Mouse (Mus musculus): Measurements from ENCODE around the gene Kcnq1. TPM values are rescaled to one million over a fixed set of nuclear protein-coding genes. Genes with fewer than 3 reads are reported as not detected.

Gene Kcnq1
- polyA plus RNA-seq, 1 experiment from 2014 or later, result 1.0 TPM

DNA sequence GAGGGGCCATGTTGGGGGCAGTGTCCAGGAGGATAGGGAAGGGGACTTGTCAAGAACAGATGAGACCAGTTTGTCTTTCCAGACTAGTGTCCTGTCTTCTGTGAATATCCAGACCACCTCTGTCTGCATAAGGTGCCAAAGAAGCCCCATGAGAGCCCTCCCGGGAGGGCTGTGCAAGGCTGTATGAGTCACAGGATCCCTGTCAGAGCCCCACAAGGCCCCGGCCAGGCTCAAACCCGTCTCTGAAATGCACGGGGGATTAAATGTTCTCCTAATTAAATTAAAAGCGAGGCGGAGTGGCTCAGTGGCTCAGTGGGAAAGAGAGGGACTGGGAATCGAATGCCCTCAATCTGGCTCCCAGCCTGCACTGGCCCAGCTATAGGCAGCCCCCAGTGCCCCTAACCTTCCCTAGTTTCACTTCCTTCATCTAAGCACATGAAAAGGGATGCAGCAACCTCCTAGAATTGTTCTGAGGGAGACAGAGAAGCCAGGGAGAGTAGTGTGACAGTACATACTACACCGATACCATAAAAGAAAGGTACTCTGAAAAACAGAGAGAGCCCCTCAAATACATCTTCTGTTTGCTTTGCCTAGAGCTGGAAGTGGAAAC, 159.8 kb downstream of the Kcnq1 start:
- H3K9ac ChIP-seq, result no peak overlapping the region
- no peak for ATAC-seq (ENCODE audit: low FRiP score)
- H3K27me3 ChIP-seq, result no peaks in the 10 kb centered on the region
- peaks cover 15% of the 10 kb centered on the region for H3K4me1 ChIP-seq
- no peak overlapping the region for H3K4me2 ChIP-seq (replicated peaks)
- H3K4me3 ChIP-seq, result no peak overlapping the region
- no peaks in the 10 kb centered on the region; the same call in 1 of the 2 replicates for H3K9me3 ChIP-seq (replicated peaks)
- no peak overlapping the region for H3K27ac ChIP-seq
- no peaks in the 10 kb centered on the region; the same call in 1 of the 2 replicates for H3K36me3 ChIP-seq
- WGBS, result 72% methylated on average over 8 of the region's 8 CpGs

DNA sequence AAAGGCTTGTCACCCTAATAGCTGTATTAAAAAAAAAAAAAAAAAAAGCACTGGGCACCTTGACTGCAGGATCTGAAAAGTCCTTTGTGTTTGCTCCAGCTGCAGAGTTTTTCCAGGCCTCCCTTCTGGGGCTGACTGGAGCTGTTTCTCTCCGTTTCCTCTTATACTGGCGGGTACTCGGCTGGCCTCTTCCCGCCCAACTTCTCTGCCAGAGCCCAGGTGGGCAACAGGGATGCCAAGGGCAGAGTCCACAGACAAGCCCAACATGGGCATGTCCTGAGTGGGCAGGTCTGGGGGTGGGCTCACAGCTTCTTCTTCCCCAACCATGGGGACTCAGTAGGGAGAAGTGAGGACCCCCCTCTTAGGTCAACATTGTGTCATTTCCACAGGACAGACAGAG, 167.6 kb downstream of the Kcnq1 start:
- Histone ChIP-seq H3K4me3 (no peak overlapping the region), H3K9me3 (replicated peaks) (no peaks in the 10 kb centered on the region; the same call in 1 of the 2 replicates), H3K36me3 (peaks cover 10% of the 10 kb centered on the region; the same call in 1 of the 2 replicates), H3K27me3 (no peaks in the 10 kb centered on the region), H3K4me2 (replicated peaks) (no peak overlapping the region), H3K27ac (no peak overlapping the region), H3K4me1 (peaks cover 8% of the 10 kb centered on the region), H3K9ac (no peak overlapping the region)
- ATAC-seq (ENCODE audit: low FRiP score), result no peak
- 72% methylated on average over 4 of the region's 4 CpGs for WGBS

DNA sequence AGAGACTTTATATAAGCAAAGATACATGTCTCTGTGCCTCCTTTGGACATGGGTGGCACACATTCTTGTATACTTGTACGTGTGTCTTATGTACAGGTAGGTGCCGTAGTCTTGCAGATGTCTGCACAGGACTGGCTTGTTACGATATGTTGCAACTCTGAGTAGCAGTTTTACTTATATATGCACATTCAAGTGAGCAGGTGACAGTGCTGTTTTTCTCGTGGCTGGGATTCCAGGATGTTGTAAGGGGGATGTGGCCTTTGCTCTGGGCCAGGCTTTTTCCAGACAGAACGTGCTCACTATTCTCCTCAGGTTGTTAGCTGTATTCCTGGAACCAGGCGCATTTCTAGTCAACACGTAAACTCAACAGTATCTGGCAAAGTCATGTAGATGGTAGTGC, 168.9 kb downstream of the Kcnq1 start:
- Histone ChIP-seq H3K9me3 (replicated peaks) (no peaks in the 10 kb centered on the region; the same call in 1 of the 2 replicates), H3K27ac (no peak overlapping the region), H3K4me1 (peaks cover 8% of the 10 kb centered on the region), H3K4me3 (no peak overlapping the region), H3K36me3 (peaks cover 10% of the 10 kb centered on the region; the same call in 1 of the 2 replicates), H3K4me2 (replicated peaks) (no peak overlapping the region), H3K27me3 (no peaks in the 10 kb centered on the region), H3K9ac (no peak overlapping the region)
- ATAC-seq (ENCODE audit: low FRiP score), result no peak
- WGBS, result 91% methylated on average over 7 of the region's 7 CpGs

DNA sequence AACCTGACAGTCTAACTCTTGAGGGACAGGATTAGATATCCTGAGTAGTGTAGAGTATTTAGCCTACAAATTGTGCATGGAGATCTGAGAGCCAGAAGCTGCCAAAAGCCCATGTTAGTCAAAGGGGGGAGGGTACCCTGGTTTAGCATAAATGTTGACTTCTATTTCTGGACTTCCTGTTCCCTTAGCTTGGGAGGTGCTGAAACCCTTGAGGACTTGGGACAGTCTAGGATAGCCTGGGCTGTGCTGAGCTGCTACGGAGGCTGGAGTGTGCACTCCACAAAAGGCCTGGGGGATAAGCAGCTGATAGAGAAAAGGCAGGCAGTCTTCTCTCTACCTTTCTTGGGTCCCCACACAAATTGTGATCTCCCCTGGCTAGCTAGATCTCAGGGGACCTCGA, 177.5 kb downstream of the Kcnq1 start:
- H3K4me2 ChIP-seq (replicated peaks), result no peak overlapping the region
- no peak overlapping the region for H3K27ac ChIP-seq
- no peaks in the 10 kb centered on the region for H3K27me3 ChIP-seq
- H3K4me1 ChIP-seq, result 0 out of 2 replicates have a peak, but pooled peaks cover 6% of the 10 kb centered on the region
- H3K4me3 ChIP-seq, result no peak overlapping the region
- WGBS, result 74% methylated on average over 2 of the region's 2 CpGs
- no peak overlapping the region for H3K9ac ChIP-seq
- no peaks in the 10 kb centered on the region for H3K36me3 ChIP-seq
- ATAC-seq (ENCODE audit: low FRiP score), result no peak
- no peaks in the 10 kb centered on the region for H3K9me3 ChIP-seq (replicated peaks)

DNA sequence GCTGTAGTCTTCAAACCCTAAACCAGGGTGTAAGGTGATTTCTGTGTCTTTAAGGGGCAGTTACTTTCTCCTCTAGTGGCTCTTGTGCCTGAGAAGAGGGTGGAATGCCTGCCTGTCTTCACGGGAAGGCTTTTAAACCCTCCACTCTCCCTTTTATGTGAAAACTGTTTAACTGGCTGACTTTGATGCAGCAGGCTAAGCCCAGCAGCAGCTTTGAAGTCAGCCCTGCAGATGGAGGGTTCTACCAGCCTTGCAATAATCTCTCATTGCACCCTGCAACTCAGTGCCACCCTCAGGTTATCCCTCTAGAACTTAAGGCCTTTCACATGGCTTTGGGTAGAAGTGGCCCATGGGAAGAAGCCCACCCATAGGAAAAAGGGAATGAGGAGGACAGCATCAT, 178.7 kb downstream of the Kcnq1 start:
- Histone ChIP-seq H3K27ac (no peak overlapping the region), H3K4me1 (peaks cover 18% of the 10 kb centered on the region), H3K9ac (no peak overlapping the region), H3K36me3 (no peaks in the 10 kb centered on the region), H3K27me3 (no peaks in the 10 kb centered on the region), H3K4me2 (replicated peaks) (no peak overlapping the region), H3K4me3 (no peak overlapping the region), H3K9me3 (replicated peaks) (no peaks in the 10 kb centered on the region)
- ATAC-seq (ENCODE audit: low FRiP score), result no peak
- 48% methylated on average over 1 of the region's 1 CpGs for WGBS

DNA sequence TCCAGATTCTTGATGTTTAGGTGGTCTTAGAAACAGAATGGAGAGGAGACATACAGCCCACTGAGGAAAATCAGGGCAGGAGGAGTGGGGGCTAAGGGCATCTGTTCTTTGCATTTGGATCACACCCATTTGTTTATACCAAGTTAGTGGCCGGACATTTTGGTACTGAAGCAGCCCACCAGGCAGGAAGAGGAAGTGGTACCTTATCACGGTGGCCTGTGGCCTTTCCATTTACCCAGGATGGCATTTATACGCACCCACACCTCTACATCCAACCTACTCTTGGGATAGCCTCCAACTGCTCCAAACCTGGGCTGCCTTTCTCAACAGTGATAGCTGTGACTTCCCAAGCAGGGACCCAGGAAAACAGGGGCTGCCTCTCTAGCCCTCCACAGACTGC, 179.3 kb downstream of the Kcnq1 start:
- Histone ChIP-seq H3K4me1 (peaks cover 23% of the 10 kb centered on the region), H3K36me3 (no peaks in the 10 kb centered on the region), H3K4me2 (replicated peaks) (no peak overlapping the region), H3K27me3 (no peaks in the 10 kb centered on the region), H3K4me3 (no peak overlapping the region), H3K9me3 (replicated peaks) (no peaks in the 10 kb centered on the region), H3K27ac (no peak overlapping the region), H3K9ac (no peak overlapping the region)
- 89% methylated on average over 3 of the region's 3 CpGs for WGBS
- no peak for ATAC-seq (ENCODE audit: low FRiP score)

DNA sequence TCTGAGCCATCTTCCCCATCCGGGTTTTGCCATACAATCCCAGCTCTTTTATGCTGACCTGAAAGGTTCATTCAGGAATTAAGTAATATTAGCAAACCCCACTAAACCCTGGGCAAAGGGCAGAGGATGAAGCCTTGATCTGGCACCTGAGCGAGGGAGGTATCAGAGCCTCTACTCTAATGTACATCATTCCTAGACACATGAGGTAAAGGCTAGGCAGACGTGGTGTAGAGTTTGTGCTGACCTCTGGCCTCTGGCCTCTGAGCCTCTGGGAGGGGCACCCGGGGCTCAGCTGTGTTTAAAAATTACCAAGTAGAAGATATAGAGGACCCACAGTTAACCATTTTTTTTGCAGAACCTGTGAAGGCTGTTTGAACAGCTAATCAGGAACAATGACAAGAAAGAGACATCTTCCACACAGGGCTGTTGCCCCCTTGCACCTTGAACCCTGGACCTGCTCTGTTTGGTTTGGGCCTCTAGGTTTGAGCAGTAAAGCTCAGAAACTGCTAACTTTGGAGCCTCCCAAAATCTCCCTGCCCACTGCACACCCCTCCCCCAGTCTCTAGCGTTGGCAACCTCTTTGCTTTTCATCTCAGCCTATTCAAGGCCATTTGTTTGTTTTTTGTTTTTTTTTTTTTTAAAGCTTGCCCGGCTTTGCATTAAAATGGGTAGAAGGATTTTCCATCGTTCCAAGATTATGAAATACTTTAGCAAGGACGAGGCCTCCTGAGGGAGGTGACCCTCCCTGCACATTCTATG, 180.5 kb downstream of the Kcnq1 start:
- peaks cover 34% of the 10 kb centered on the region for H3K4me1 ChIP-seq
- H3K9me3 ChIP-seq (replicated peaks), result no peaks in the 10 kb centered on the region
- no peaks in the 10 kb centered on the region for H3K36me3 ChIP-seq
- H3K27me3 ChIP-seq, result no peaks in the 10 kb centered on the region
- no peak overlapping the region for H3K9ac ChIP-seq
- 70% methylated on average over 8 of the region's 8 CpGs for WGBS
- H3K4me3 ChIP-seq, result no peak overlapping the region
- ATAC-seq (ENCODE audit: low FRiP score), result no peak
- no peak overlapping the region for H3K4me2 ChIP-seq (replicated peaks)
- no peak overlapping the region for H3K27ac ChIP-seq

DNA sequence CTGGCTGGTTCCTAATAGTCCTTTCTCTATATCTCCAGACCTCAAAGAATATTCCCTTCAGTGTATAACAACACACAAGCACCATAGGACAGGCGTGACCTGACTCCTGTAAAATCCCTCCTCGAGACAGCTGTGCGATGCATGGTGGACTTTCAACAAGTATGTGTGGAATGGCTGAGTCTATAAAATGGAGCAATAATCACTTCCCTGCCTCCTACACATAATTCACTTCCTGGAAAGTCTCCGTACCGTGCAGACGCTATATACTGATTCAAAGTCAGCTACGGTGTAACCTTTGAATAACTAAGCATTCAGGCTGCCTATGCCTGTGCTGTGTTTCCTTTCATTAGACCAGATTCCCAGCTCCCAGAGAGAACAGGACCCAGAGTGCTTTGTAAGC, 182.0 kb downstream of the Kcnq1 start:
- 95% methylated on average over 7 of the region's 7 CpGs for WGBS
- no peak overlapping the region for H3K4me2 ChIP-seq (replicated peaks)
- H3K27me3 ChIP-seq, result no peaks in the 10 kb centered on the region
- H3K4me1 ChIP-seq, result peaks cover 40% of the 10 kb centered on the region
- H3K9ac ChIP-seq, result no peak overlapping the region
- H3K36me3 ChIP-seq, result no peaks in the 10 kb centered on the region
- H3K27ac ChIP-seq, result no peak overlapping the region
- ATAC-seq (ENCODE audit: low FRiP score), result no peak
- no peak overlapping the region for H3K4me3 ChIP-seq
- no peaks in the 10 kb centered on the region for H3K9me3 ChIP-seq (replicated peaks)

DNA sequence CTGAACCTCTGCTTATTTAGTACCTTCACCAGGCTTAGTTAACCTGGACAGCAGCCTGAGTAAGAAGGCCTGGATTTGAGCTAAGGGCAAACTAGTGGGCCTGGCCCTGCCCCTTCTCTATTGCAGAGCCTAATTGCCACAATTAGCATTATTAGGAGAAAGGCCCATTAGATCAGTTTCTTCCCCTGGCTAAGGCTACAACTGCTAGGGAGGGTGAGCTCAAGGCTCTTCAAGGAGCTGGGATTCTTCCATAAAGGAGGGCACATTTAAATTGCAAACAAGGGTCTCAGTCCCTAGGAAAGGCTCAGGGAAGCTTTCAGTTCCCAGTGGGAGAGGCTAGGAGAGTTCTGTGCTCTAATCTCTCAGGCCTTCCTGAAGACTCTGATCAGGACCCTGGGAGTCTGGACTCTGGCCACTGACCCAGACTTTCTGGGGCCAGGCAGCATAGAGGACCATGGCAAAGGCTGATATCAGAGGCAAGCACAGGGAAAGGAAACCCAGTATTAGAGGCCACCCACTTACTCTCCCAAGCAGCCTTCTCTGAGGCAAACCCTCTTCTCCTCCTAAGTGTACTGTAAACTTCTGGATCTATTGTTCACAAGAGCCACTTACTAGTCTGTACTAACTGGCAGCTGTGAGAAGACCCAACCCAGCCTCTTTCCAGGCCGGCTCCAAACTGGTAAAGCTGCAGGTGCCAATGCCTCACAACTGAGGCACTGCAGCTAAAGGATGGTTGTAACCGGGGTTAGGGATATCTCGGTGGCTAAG, 183.1 kb downstream of the Kcnq1 start:
- no peaks in the 10 kb centered on the region for H3K27me3 ChIP-seq
- WGBS, result 80% methylated on average over 3 of the region's 3 CpGs
- ATAC-seq (ENCODE audit: low FRiP score), result no peak
- H3K9me3 ChIP-seq (replicated peaks), result no peaks in the 10 kb centered on the region
- H3K4me3 ChIP-seq, result no peak overlapping the region
- no peaks in the 10 kb centered on the region for H3K36me3 ChIP-seq
- no peak overlapping the region for H3K27ac ChIP-seq
- peaks cover 40% of the 10 kb centered on the region for H3K4me1 ChIP-seq
- H3K9ac ChIP-seq, result no peak overlapping the region
- H3K4me2 ChIP-seq (replicated peaks), result no peak overlapping the region

DNA sequence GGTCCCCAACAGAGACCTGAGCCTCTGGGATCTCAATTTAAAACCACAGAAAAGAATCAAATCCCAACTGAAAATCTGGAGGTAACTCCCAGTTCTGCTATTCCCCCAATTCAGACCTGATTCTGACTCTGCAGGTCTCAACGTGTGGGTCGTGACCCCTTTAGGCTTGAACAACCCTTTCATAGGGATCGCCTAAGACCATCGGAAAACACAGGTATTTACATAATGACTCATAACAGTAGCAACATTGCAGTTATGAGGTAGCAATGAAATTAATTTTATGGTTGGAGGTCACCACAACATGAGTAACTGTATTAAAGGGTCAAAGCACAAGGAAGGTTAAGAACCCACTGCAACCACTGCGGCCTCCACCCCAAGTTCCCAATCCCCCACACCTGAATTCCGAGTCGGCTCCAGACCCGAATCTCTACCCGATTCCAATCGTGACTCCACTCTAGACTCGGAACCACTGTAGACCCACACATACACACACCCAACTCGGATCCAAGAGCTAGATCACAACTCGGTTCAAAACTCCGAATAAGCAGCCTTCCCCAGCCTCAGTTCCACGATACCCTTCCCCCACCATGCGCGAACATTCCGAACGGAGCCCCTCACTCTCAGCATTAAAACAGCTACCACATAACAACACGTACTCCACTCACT, 188.7 kb downstream of the Kcnq1 start:
- 54% methylated on average over 20 of the region's 20 CpGs for WGBS
- Histone ChIP-seq H3K27me3 (no peaks in the 10 kb centered on the region), H3K27ac (peak overlapping the region; percentile 74; the same call in 1 of the 2 replicates)

DNA sequence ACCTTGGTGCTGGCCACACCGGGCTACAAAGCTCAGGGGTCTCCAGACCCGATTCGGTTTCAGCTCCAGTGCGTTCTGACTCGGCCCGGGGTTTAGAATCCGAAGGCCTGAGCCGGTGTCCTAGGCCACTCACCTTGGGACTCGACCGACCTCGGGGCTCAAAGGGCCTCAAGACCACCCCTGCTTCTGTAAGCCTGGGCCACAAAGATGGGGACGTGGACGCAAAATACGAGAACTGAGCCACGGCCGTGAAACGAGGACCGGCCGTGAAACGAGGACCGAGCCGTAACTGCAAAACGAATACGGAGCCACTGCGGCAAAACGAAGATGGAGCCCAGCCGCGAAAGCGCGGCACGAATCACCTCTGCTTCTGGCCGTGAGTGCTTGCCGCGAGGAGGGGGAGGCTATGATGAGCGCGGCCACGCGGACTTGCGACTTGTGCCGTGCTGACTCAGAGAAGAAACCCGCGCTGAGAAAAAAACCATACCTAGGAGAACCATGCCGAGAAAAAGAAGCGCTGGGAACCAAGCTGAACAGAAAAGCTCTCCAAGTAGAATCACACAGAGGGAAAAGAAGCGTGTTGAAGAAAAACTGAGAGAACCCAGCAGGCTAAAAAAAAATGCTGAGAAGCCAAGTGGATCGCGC, 189.3 kb downstream of the Kcnq1 start:
- WGBS, result 52% methylated on average over 47 of the region's 47 CpGs
- Histone ChIP-seq H3K36me3 (no peaks in the 10 kb centered on the region), H3K9me3 (replicated peaks) (peaks cover 16% of the 10 kb centered on the region; the same call in 1 of the 2 replicates), H3K27me3 (no peaks in the 10 kb centered on the region), H3K4me1 (peaks cover 24% of the 10 kb centered on the region), H3K9ac (peak overlapping the region; percentile 69), H3K4me2 (replicated peaks) (peak overlapping the region; percentile 59), H3K4me3 (peak overlapping the region; percentile 53), H3K27ac (peak overlapping the region; percentile 74)
- ATAC-seq (ENCODE audit: low FRiP score), result no peak; the same call in 1 of the 2 replicates

More for the DNA sequence above, 188.7 kb downstream of the Kcnq1 start:
- no peak for ATAC-seq (ENCODE audit: low FRiP score)
- Histone ChIP-seq H3K4me2 (replicated peaks) (peak overlapping the region; percentile 59), H3K9me3 (replicated peaks) (peaks cover 16% of the 10 kb centered on the region; the same call in 1 of the 2 replicates), H3K4me1 (peaks cover 24% of the 10 kb centered on the region), H3K36me3 (no peaks in the 10 kb centered on the region), H3K4me3 (peak overlapping the region; percentile 53), H3K9ac (peak overlapping the region; percentile 69)
